Mouse (Mus musculus) hindbrain, embryonic 14.5 days (tissue): ENCODE data around the gene Smyd3. TPM values are rescaled to one million over a fixed set of nuclear protein-coding genes. Genes with fewer than 3 reads are reported as not detected.

Experiments
- ATAC-seq: fragments of 200-750 bp; cut with Nextera tagmentation; 2 replicates; pipeline ENCODE4 v1.8.0; 2017; ENCODE audit warnings: moderate number of reproducible peaks, mild to moderate bottlenecking, moderate TSS enrichment, moderate library complexity; ENCODE audit not compliant: low FRiP score
- DNase-seq: peaks from one replicate; pipeline ENCODE4 v3.0.0-alpha.2; 2015; ENCODE audit warnings: low spot score
- H3K27ac ChIP-seq: fragments of 300-500 bp; sonication (generic); 2 replicates; pipeline ENCODE4 v1.5.1; 2014; ENCODE audit warnings: mild to moderate bottlenecking, moderate library complexity
- H3K27me3 ChIP-seq: fragments of 300-500 bp; sonication (generic); 2 replicates; pipeline ENCODE4 v1.6.1; 2014; ENCODE audit warnings: mild to moderate bottlenecking, low read length, mixed read lengths; ENCODE audit not compliant: control insufficient read depth, insufficient read depth
- H3K36me3 ChIP-seq: fragments of 300-500 bp; sonication (generic); replicated peaks from 2 replicates; pipeline ENCODE4 v1.6.1; 2014; ENCODE audit not compliant: control insufficient read depth, insufficient read depth
- H3K4me1 ChIP-seq: fragments of 300-500 bp; sonication (generic); replicated peaks from 2 replicates; pipeline ENCODE4 v1.6.1; 2014; ENCODE audit warnings: antibody characterized with exemption, low read length, mixed read lengths; ENCODE audit not compliant: control insufficient read depth, insufficient read depth
- H3K4me2 ChIP-seq: fragments of 300-500 bp; sonication (generic); replicated peaks from 2 replicates; pipeline ENCODE4 v1.6.1; 2014; ENCODE audit warnings: mild to moderate bottlenecking, moderate library complexity
- H3K4me3 ChIP-seq: fragments of 300-500 bp; sonication (generic); replicated peaks from 2 replicates; pipeline ENCODE4 v1.5.1; 2014; ENCODE audit warnings: mild to moderate bottlenecking, low read length
- H3K9ac ChIP-seq: fragments of 300-500 bp; sonication (generic); 2 replicates; pipeline ENCODE4 v1.6.1; 2014
- H3K9me3 ChIP-seq: fragments of 300-500 bp; sonication (generic); 2 replicates; pipeline ENCODE4 v1.6.1; 2016; ENCODE audit warnings: low read length; ENCODE audit not compliant: control insufficient read depth
- WGBS: fragments of 180-500 bp; shearing (Covaris S2); extraction: QIAGEN DNeasy Blood & Tissue Kit; methylation state at CpG from one replicate; pipeline ENCODE4 v1.1.7; 2014; 5-methylcytosine and 5-hydroxymethylcytosine counted together
- polyA plus RNA-seq: library from polyadenylated mRNA; unstranded; fragments of >200 nt; fragmentation: Nextera tagmentation; extraction: Ambion mirVana; gene quantifications from 2 replicates; pipeline ENCODE4 v1.2.1, GENCODE M21; 2014

Gene Smyd3
- polyA plus RNA-seq, 1 experiment from 2014 or later = 25.4 TPM

DNA sequence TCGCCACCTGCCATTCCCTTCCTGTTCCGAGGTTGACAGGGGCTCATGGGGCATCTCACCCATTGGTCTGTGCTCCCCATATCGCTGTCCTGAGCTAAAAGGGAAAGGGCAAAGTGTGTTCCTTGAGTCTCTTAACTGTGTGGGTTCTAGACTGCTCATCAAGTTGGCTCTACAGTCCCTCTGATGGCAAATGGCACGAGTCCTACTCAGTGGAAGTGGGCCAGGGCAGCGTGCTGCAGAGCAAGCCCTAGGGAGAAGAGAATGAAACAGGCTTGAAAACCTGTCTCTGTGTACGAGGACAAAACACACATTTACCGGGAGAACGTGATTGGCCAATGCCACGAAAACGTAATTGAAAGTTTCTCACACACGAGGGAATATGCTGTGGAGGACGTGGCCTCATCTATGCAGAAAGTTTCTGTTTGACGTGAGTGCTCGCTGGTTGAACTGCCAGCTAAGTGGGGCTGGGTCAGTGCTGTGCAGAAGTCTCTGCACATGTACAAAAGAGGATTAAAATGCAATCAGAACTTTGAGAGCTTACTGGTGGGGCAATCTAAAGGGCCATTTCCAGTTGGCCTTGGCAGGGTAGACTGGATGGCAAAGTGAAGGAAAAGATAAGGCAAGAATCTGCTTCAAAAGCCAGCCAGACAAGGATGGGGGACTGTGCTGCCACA is 476.5 kb downstream of the Smyd3 start:
- Histone ChIP-seq H3K4me2 (no peak overlapping the region), H3K27me3 (no peaks in the 10 kb centered on the region), H3K4me1 (peaks cover 9% of the 10 kb centered on the region), H3K4me3 (no peak overlapping the region), H3K9ac (no peak overlapping the region), H3K36me3 (no peaks in the 10 kb centered on the region), H3K9me3 (no peaks in the 10 kb centered on the region), H3K27ac (no peak overlapping the region)
- WGBS = 75% methylated on average over 14 of the region's 14 CpGs
- DNase-seq = no peak
- ATAC-seq = no peak

DNA sequence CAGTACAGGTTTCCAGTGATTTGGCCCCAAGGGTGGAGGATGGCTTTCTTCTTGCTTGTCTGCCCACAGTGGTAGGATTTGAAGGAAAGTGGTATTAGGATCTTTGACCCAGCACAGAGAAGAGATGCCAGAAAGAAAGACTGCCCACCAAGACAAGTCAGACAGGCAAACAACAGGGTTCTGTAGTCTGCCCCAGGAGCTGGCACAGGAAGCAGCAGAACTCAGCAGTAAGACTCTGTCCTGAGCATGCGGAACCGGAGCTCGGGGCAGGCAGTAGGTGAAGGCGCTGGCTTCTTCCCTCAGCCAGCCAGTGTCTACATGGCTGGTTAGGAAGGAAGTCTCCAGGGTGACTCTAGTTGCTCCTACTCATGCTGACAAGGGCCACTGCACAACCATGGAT is 479.0 kb downstream of the Smyd3 start:
- no peak overlapping the region for H3K4me2 ChIP-seq
- H3K4me3 ChIP-seq = no peak overlapping the region
- 88% methylated on average over 4 of the region's 4 CpGs for WGBS
- H3K36me3 ChIP-seq = no peaks in the 10 kb centered on the region
- H3K27ac ChIP-seq = no peak overlapping the region
- DNase-seq = no peak
- ATAC-seq = no peak
- no peaks in the 10 kb centered on the region for H3K9me3 ChIP-seq
- no peaks in the 10 kb centered on the region for H3K27me3 ChIP-seq
- H3K4me1 ChIP-seq = peaks cover 9% of the 10 kb centered on the region
- no peak overlapping the region for H3K9ac ChIP-seq

DNA sequence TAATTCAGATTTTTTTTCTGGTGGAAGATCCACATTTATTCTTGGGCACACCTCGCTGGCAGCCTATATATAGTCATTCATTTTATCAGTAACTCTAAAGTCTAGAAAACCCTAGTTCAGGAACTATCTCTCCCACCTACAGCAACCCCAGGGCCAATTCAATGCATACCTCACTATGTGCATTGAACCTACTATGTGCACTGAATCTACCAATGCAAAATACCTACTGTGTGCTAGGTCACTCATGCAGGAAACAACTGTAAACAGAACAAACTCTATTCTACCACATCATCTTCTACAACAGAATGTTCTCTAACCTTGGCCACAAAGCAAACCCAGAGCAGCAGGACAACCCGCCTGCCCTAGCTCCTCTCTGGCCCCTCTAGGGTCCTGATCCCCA is 484.9 kb downstream of the Smyd3 start:
- Histone ChIP-seq H3K27ac (no peak overlapping the region), H3K9ac (no peak overlapping the region), H3K27me3 (no peaks in the 10 kb centered on the region), H3K4me1 (no peaks in the 10 kb centered on the region), H3K9me3 (no peaks in the 10 kb centered on the region), H3K4me2 (no peak overlapping the region), H3K36me3 (no peaks in the 10 kb centered on the region), H3K4me3 (no peak overlapping the region)
- ATAC-seq = no peak
- no peak for DNase-seq
- WGBS = 95% methylated on average over 2 of the region's 2 CpGs

DNA sequence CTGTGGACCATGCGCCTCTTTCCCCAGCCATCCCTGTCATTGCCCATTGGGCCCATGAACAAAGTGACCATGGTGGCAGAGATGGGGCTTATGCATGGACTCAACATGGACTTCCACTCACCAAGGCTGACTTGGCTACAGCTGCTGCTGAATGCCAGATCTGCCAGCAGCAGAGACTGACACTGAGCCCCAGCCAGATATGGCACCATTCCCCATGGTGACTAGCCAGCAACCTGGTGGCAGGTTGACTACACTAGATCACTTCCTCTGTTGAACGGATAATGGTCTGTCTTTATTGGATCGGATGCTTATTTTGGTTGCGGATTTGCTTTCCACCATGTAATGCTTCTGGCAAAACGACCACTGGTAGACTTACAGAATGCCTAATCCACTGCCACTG is 486.3 kb downstream of the Smyd3 start:
- 97% methylated on average over 5 of the region's 5 CpGs for WGBS
- DNase-seq = no peak
- no peak overlapping the region for H3K27ac ChIP-seq

DNA sequence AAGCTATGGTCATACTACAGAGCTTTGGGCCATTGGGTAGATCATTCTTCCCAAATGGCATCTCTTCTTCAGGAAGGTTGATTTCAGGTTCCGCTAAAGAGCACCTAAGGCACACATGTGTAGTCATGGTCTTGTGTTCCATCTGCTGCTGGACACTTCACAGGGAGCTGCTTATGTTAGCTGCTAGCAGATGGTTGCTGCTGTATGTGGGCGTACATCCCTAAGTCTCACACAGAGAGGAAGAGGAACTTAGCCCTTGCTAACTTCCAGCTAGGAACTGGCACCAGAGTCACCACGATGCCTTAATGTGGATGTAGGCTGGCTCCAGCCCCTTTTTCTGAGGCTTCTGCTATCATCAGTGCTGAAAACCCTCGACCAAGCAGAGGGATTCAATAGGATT is 491.2 kb downstream of the Smyd3 start:
- H3K27me3 ChIP-seq = no peaks in the 10 kb centered on the region
- H3K9me3 ChIP-seq = no peaks in the 10 kb centered on the region
- H3K4me1 ChIP-seq = no peaks in the 10 kb centered on the region
- no peak overlapping the region for H3K4me3 ChIP-seq
- DNase-seq (no peak), ATAC-seq (no peak)
- no peak overlapping the region for H3K9ac ChIP-seq
- no peaks in the 10 kb centered on the region for H3K36me3 ChIP-seq
- WGBS = 84% methylated on average over 4 of the region's 4 CpGs
- no peak overlapping the region for H3K27ac ChIP-seq
- no peak overlapping the region for H3K4me2 ChIP-seq

More for the DNA sequence above, 486.3 kb downstream of the Smyd3 start:
- Histone ChIP-seq H3K9ac (no peak overlapping the region), H3K4me2 (no peak overlapping the region), H3K4me3 (no peak overlapping the region), H3K27me3 (no peaks in the 10 kb centered on the region), H3K4me1 (no peaks in the 10 kb centered on the region), H3K36me3 (no peaks in the 10 kb centered on the region), H3K9me3 (no peaks in the 10 kb centered on the region)
- no peak for ATAC-seq

DNA sequence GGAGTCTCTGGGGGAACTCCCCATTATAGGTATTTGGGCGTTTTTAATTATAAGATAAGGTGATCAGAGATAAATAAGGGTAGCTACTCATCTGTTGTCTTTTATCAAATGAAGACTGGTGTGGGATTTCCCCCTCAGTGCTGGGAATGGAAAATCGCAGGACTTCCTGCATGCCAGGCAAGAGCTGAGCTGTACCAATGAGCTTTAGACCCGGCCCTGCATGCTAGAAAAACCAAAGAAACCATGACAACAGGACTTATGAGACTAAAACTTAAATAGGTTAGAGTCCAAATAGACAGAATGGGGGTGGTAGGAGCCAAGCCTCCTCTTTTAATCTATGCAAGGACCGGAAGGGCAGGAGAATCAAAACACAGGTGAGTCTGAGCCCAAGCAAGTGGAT is 492.7 kb downstream of the Smyd3 start:
- WGBS = 78% methylated on average over 4 of the region's 4 CpGs
- H3K9ac ChIP-seq = no peak overlapping the region
- no peaks in the 10 kb centered on the region for H3K36me3 ChIP-seq
- H3K9me3 ChIP-seq = no peaks in the 10 kb centered on the region
- H3K4me1 ChIP-seq = no peaks in the 10 kb centered on the region
- no peak for DNase-seq
- no peaks in the 10 kb centered on the region for H3K27me3 ChIP-seq
- no peak for ATAC-seq
- no peak overlapping the region for H3K27ac ChIP-seq
- H3K4me2 ChIP-seq = no peak overlapping the region
- H3K4me3 ChIP-seq = no peak overlapping the region

DNA sequence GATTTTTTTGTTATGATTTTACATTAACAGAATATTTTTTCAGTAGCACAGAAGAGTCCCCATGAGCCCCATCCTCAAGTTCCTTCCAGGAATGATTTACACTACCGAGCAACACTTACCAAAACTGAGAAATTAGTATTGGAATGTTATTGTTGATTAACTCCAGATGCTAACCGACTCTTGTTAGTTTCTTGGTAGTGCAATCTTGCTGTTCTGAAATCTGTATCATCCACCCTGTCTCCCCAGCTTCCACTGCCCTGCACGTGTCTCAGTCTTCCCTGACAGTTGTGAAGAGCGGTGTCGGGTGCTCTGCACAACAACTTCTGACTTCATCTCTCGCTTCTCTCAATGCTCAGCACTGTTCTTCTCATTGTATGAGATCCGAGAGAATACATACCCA is 494.4 kb downstream of the Smyd3 start:
- H3K9ac ChIP-seq = no peak overlapping the region
- H3K4me1 ChIP-seq = no peaks in the 10 kb centered on the region
- no peak overlapping the region for H3K27ac ChIP-seq
- no peak for DNase-seq
- ATAC-seq = no peak
- H3K27me3 ChIP-seq = no peaks in the 10 kb centered on the region
- no peak overlapping the region for H3K4me2 ChIP-seq
- no peak overlapping the region for H3K4me3 ChIP-seq
- 83% methylated on average over 7 of the region's 7 CpGs for WGBS
- no peaks in the 10 kb centered on the region for H3K9me3 ChIP-seq
- no peaks in the 10 kb centered on the region for H3K36me3 ChIP-seq

DNA sequence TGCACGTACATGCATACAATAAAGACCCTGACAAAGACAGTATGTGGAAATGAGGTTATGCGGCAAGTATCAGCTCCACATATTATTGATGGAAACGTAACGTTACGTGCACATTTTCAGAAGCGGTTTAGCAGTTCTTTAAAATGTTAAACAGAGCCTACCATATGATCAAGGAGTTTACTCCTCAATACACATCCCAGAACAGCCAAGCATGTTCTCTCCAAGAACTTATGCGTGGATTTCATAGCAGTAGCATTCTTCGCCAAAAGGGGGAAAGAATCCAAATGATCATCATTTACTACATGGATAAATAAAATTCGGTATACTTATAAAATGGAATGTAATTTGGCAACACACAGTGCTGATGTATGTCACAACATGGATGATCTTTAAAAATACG is 500.4 kb downstream of the Smyd3 start:
- Histone ChIP-seq H3K4me2 (no peak overlapping the region), H3K9ac (no peak overlapping the region), H3K27me3 (no peaks in the 10 kb centered on the region), H3K4me1 (no peaks in the 10 kb centered on the region), H3K4me3 (no peak overlapping the region), H3K9me3 (no peaks in the 10 kb centered on the region), H3K27ac (no peak overlapping the region), H3K36me3 (no peaks in the 10 kb centered on the region)
- ATAC-seq (no peak), DNase-seq (no peak)
- WGBS = 92% methylated on average over 10 of the region's 10 CpGs

DNA sequence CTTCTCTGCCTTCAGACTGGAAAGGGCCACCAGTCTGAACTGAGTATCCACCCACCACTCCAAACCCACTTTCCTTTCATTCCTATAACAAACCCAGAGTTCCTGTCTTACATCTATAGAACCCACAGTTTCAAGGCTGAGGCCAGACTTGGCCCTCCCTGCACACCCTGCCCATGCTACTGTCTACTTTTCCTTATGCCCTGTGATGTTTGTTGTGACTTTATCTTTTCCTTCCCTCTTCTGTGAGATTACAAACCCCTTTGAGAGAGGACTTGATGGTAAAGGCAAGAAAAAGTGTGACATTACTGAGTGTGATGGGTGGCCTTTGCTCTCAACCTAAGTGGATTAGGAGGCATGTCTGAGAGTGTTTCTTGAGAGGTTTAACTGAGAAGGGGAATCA is 504.8 kb downstream of the Smyd3 start:
- Histone ChIP-seq H3K36me3 (no peaks in the 10 kb centered on the region), H3K9me3 (no peaks in the 10 kb centered on the region), H3K9ac (no peak overlapping the region), H3K4me2 (no peak overlapping the region), H3K4me1 (no peaks in the 10 kb centered on the region), H3K27ac (no peak overlapping the region), H3K4me3 (no peak overlapping the region), H3K27me3 (no peaks in the 10 kb centered on the region)
- DNase-seq = no peak
- no peak for ATAC-seq

DNA sequence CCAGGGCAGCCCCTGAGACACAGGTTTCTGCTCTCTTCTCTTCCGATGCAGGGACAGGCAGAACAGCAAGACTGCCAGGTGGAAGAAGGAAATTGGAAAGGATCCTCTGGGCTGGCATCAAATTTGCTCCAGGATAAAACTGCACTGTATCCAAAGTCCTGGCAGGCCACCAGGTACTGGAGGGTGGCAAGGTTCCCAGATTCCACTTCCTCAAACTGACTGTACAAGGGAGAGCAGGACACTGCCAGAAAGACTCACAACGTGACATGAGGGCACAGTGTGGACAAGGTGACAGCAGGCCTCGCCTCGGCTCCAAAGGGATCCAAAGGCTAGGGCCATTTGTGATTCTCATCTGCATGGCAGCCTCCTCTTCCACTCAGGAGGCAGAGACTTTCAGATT is 505.6 kb downstream of the Smyd3 start:
- no peaks in the 10 kb centered on the region for H3K27me3 ChIP-seq
- H3K36me3 ChIP-seq = no peaks in the 10 kb centered on the region
- 78% methylated on average over 4 of the region's 4 CpGs for WGBS
- H3K9me3 ChIP-seq = no peaks in the 10 kb centered on the region
- ATAC-seq (no peak), DNase-seq (peak; percentile 49)
- no peak overlapping the region for H3K4me2 ChIP-seq
- no peak overlapping the region for H3K4me3 ChIP-seq
- no peak overlapping the region for H3K9ac ChIP-seq
- no peak overlapping the region for H3K27ac ChIP-seq
- H3K4me1 ChIP-seq = no peaks in the 10 kb centered on the region
